Mouse (Mus musculus) liver, embryonic 13.5 days (tissue): ENCODE measurements around the gene Chchd1. TPM values are rescaled to one million over a fixed set of nuclear protein-coding genes. Genes with fewer than 3 reads are reported as not detected.

ENCODE experiments used
- ATAC-seq: fragments of 200-750 bp; cut with Nextera tagmentation; 2 replicates; pipeline ENCODE4 v1.8.0; 2017; ENCODE audit warnings: low read depth, mild to moderate bottlenecking, moderate number of reproducible peaks, moderate library complexity
- DNase-seq: peaks from one replicate; pipeline ENCODE4 v3.0.0; 2022
- H3K27ac ChIP-seq: fragments of 300-500 bp; sonication (generic); 2 replicates; pipeline ENCODE4 v1.5.1; 2015; ENCODE audit warnings: moderate library complexity, mild to moderate bottlenecking, inconsistent platforms
- H3K27me3 ChIP-seq: fragments of 300-500 bp; sonication (generic); 2 replicates; pipeline ENCODE4 v1.6.1; 2015; ENCODE audit warnings: mild to moderate bottlenecking, inconsistent platforms
- H3K36me3 ChIP-seq: fragments of 300-500 bp; sonication (generic); 2 replicates; pipeline ENCODE4 v1.6.1; 2015; ENCODE audit warnings: mild to moderate bottlenecking, inconsistent platforms
- H3K4me1 ChIP-seq: fragments of 300-500 bp; sonication (generic); replicated peaks from 2 replicates; pipeline ENCODE4 v1.6.1; 2015; ENCODE audit warnings: inconsistent platforms
- H3K4me2 ChIP-seq: fragments of 300-500 bp; sonication (generic); 2 replicates; pipeline ENCODE4 v1.6.1; 2015; ENCODE audit warnings: inconsistent platforms, mild to moderate bottlenecking, moderate library complexity
- H3K4me3 ChIP-seq: fragments of 300-500 bp; sonication (generic); replicated peaks from 2 replicates; pipeline ENCODE4 v1.5.1; 2015; ENCODE audit warnings: mild to moderate bottlenecking, inconsistent platforms
- H3K9ac ChIP-seq: fragments of 300-500 bp; sonication (generic); 2 replicates; pipeline ENCODE4 v1.6.1; 2015; ENCODE audit warnings: mild to moderate bottlenecking, inconsistent platforms
- H3K9me3 ChIP-seq: fragments of 300-500 bp; sonication (generic); replicated peaks from 2 replicates; pipeline ENCODE4 v1.6.1; 2016; ENCODE audit warnings: inconsistent platforms
- WGBS: fragments of 180-500 bp; shearing (Covaris S2); methylation state at CpG from one replicate; pipeline ENCODE4 v1.1.7; 2015; ENCODE audit not compliant: insufficient replicate concordance; 5-methylcytosine and 5-hydroxymethylcytosine counted together
- microRNA-seq: library from miRNA; unstranded; fragments of <30 nt; microRNA quantifications from one replicate; pipeline ENCODE4, GENCODE M21; 2016
- polyA plus RNA-seq: library from polyadenylated mRNA; unstranded; fragments of >200 nt; fragmentation: Nextera tagmentation; extraction: Ambion mirVana; gene quantifications from 2 replicates; pipeline ENCODE4 v1.2.1, GENCODE M21; 2015

Chchd1 gene
- polyA plus RNA-seq, 1 experiment from 2014 or later = 133 TPM

GRCm38 (mm10) chr14:20748388-20748787 is 45.6 kb downstream of the Chchd1 start:
- H3K27me3 ChIP-seq = no peaks in the 10 kb centered on the region
- H3K4me3 ChIP-seq = no peak overlapping the region
- H3K36me3 ChIP-seq = peaks cover 5% of the 10 kb centered on the region; the same call in 1 of the 2 replicates
- no peak overlapping the region for H3K9ac ChIP-seq
- no peak overlapping the region for H3K4me2 ChIP-seq
- ATAC-seq = no peak
- no peaks in the 10 kb centered on the region for H3K4me1 ChIP-seq
- no peaks in the 10 kb centered on the region for H3K9me3 ChIP-seq
- no peak for DNase-seq
- no peak overlapping the region for H3K27ac ChIP-seq
- 66% methylated on average over 4 of the region's 4 CpGs for WGBS

- Histone ChIP-seq H3K36me3 (peaks cover 5% of the 10 kb centered on the region; the same call in 1 of the 2 replicates), H3K4me3 (no peak overlapping the region), H3K27ac (no peak overlapping the region), H3K9me3 (no peaks in the 10 kb centered on the region), H3K4me1 (no peaks in the 10 kb centered on the region), H3K27me3 (no peaks in the 10 kb centered on the region), H3K9ac (no peak overlapping the region), H3K4me2 (no peak overlapping the region)
- 83% methylated on average over 4 of the region's 4 CpGs for WGBS
- no peak for ATAC-seq
- DNase-seq = no peak
Observed at GRCm38 (mm10) chr14:20749494-20750051, 46.8 kb downstream of the Chchd1 start.

DNA sequence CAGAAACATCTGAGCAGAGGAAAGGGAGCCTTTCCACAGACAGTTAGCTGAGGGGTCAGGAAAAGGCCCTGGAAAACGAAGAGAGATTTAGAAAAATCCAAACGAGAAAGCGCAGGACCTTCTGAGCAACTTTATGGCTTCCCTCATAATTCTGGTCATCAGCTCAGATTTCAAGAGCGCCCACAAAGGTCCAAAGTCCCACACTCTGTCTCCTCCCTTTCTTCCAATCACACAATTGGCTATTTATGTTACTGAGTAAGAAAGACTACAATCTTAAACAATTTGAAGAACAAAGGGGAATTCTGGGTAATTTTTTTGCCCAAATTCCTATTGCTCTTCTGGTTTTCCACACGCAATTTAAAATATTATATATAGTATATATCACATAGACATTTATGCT is 47.7 kb downstream of the Chchd1 start:
- peaks cover 13% of the 10 kb centered on the region for H3K36me3 ChIP-seq

DNA sequence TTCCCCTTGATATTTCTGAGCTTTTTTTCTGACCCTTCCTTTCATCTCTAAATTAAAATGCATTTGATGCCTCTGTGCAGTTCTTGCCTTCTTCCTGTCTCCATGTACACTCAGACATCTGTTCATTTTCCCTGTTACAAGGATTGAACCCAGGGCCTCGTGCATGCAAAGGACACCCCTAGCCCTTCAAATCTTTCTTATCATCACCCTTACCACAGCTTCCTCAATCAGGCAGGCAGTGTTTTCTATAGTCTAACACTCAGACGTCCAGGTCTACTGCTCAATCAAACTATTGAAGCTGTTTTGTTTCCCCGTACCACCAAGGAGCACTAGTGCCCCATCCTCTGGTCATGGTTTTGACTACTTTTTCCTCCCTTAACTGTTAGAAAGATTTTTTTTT is 51.0 kb downstream of the Chchd1 start:
- Histone ChIP-seq H3K27ac (no peak overlapping the region), H3K4me2 (no peak overlapping the region), H3K9me3 (no peaks in the 10 kb centered on the region), H3K4me1 (no peaks in the 10 kb centered on the region; the same call in 1 of the 2 replicates), H3K36me3 (peaks cover 35% of the 10 kb centered on the region), H3K27me3 (no peaks in the 10 kb centered on the region), H3K4me3 (no peak overlapping the region), H3K9ac (no peak overlapping the region)
- no peak for DNase-seq
- no peak for ATAC-seq
- 31% methylated on average over 3 of the region's 3 CpGs for WGBS

More for the DNA sequence above, 47.7 kb downstream of the Chchd1 start:
- H3K27ac ChIP-seq = no peak overlapping the region
- no peaks in the 10 kb centered on the region for H3K9me3 ChIP-seq
- no peak overlapping the region for H3K4me3 ChIP-seq
- ATAC-seq (no peak), DNase-seq (no peak)
- no peaks in the 10 kb centered on the region for H3K4me1 ChIP-seq
- WGBS = 79% methylated on average over 5 of the region's 5 CpGs
- H3K9ac ChIP-seq = no peak overlapping the region
- H3K4me2 ChIP-seq = no peak overlapping the region
- no peaks in the 10 kb centered on the region for H3K27me3 ChIP-seq

Small RNAs within 50 kb of the gene (microRNA-seq; reads per million reads assigned to microRNA genes)
- gene Mir6946 = 1.2 reads per million

Other genes starting within 250 kb of the Chchd1 start
- gene Anxa7, start 222.9 kb upstream of the Chchd1 start, polyA plus RNA-seq = 47.0 and 50.3 TPM in 2 replicates
- 0.29 and 0.39 TPM in 2 replicates for gene Mss51, start 206.1 kb upstream of the Chchd1 start, polyA plus RNA-seq
- gene Ppp3cb, start 156.4 kb upstream of the Chchd1 start, polyA plus RNA-seq = 21.3 and 24.5 TPM in 2 replicates
- gene Usp54, start 61.9 kb upstream of the Chchd1 start, polyA plus RNA-seq = 1.0 and 1.2 TPM in 2 replicates
- 0.10 and 0.29 TPM in 2 replicates for gene Myoz1, start 46.5 kb upstream of the Chchd1 start, polyA plus RNA-seq
- 0.41 and 0.51 TPM in 2 replicates for gene Synpo2l, start 34.7 kb upstream of the Chchd1 start, polyA plus RNA-seq
- 30.2 and 38.4 TPM in 2 replicates for gene Sec24c, start 28.7 kb upstream of the Chchd1 start, polyA plus RNA-seq
- 6.5 and 7.3 TPM in 2 replicates for gene Fut11, start 8.0 kb upstream of the Chchd1 start, polyA plus RNA-seq
- gene Zswim8, start 4.5 kb downstream of the Chchd1 start, polyA plus RNA-seq = 4.0 and 4.6 TPM in 2 replicates
- gene Ndst2, start 31.6 kb downstream of the Chchd1 start, polyA plus RNA-seq = 14.2 and 16.6 TPM in 2 replicates
- gene Camk2g, start 91.1 kb downstream of the Chchd1 start, polyA plus RNA-seq = 10.6 and 10.7 TPM in 2 replicates
- gene Plau, start 133.7 kb downstream of the Chchd1 start, polyA plus RNA-seq = 0.74 and 0.76 TPM in 2 replicates
- 17.0 and 24.6 TPM in 2 replicates for gene Vcl, start 226.4 kb downstream of the Chchd1 start, polyA plus RNA-seq